Mouse (Mus musculus) kidney, adult 2 months (tissue): ENCODE data around the gene Dlgap1. TPM values are rescaled to one million over a fixed set of nuclear protein-coding genes. Genes with fewer than 3 reads are reported as not detected.
A peak's percentile ranks its signal among the peaks of the same experiment; 100 is the strongest.

ENCODE experiments used
- DNase-seq: peaks from one replicate; pipeline ENCODE4 v3.0.0; 2021
- H3K27ac ChIP-seq: fragments of 200-500 bp; 2 replicates; pipeline ENCODE4 v1.5.1; 2012; ENCODE audit warnings: low read depth, low read length, control low read depth, inconsistent platforms; ENCODE audit not compliant: insufficient read depth
- H3K27me3 ChIP-seq: fragments of 200-500 bp; replicated peaks from 2 replicates; pipeline ENCODE4 v1.6.1; 2012; ENCODE audit warnings: mild to moderate bottlenecking, moderate library complexity, low read length, inconsistent platforms; ENCODE audit not compliant: control insufficient read depth, insufficient read depth
- H3K36me3 ChIP-seq: fragments of 200-500 bp; 2 replicates; pipeline ENCODE4 v1.6.1; 2012; ENCODE audit warnings: mild to moderate bottlenecking, moderate library complexity, low read length, inconsistent platforms; ENCODE audit not compliant: control insufficient read depth, insufficient read depth
- H3K4me1 ChIP-seq: fragments of 200-500 bp; 2 replicates; pipeline ENCODE4 v1.6.1; 2011; ENCODE audit warnings: low read length; ENCODE audit not compliant: control insufficient read depth, insufficient read depth
- H3K4me3 ChIP-seq: fragments of 200-500 bp; 2 replicates; pipeline ENCODE4 v1.5.1; 2011; ENCODE audit warnings: mild to moderate bottlenecking, low read depth, low read length, control low read depth; ENCODE audit not compliant: insufficient read depth
- CTCF ChIP-seq: fragments of 200-500 bp; conservative IDR thresholded peaks from 2 replicates; pipeline ENCODE4 v1.5.1; 2011; ENCODE audit warnings: low read depth, mild to moderate bottlenecking, control low read depth, low read length, moderate library complexity, mixed read lengths; ENCODE audit not compliant: insufficient read depth, insufficient read length
- POLR2A ChIP-seq: fragments of 200-500 bp; IDR thresholded peaks from one replicate; pipeline ENCODE4 v1.6.1; 2011; ENCODE audit warnings: low read depth, low read length, control low read depth
- WGBS: fragments of 180-500 bp; shearing (Covaris S2); methylation state at CpG from one replicate; pipeline ENCODE4 v1.1.7; 2018; 5-methylcytosine and 5-hydroxymethylcytosine counted together
- polyA plus RNA-seq: library from polyadenylated mRNA; depleted of rRNA; stranded (reverse); fragments of >200 nt; gene quantifications from 2 replicates; pipeline ENCODE4 v1.2.3, GENCODE M21; 2012

The Dlgap1 gene
- polyA plus RNA-seq, 1 experiment, result 0.55 TPM

GRCm38 (mm10) chr17:70646641-70647040 lies 677.8 kb downstream of the Dlgap1 start:
- Histone ChIP-seq H3K4me1 (no peaks in the 10 kb centered on the region), H3K36me3 (no peaks in the 10 kb centered on the region), H3K4me3 (no peak overlapping the region), H3K27me3 (no peaks in the 10 kb centered on the region), H3K27ac (no peak overlapping the region)
- no peak for DNase-seq
- TF ChIP-seq POLR2A, result no peak
- TF ChIP-seq CTCF, result no peak
- 46% methylated on average over 4 of the region's 4 CpGs for WGBS

- 42% methylated on average over 3 of the region's 3 CpGs for WGBS
- peak; percentile 4 for DNase-seq
- TF ChIP-seq POLR2A, result no peak
- TF ChIP-seq CTCF, result no peak
- H3K4me1 ChIP-seq, result no peaks in the 10 kb centered on the region
- H3K27me3 ChIP-seq, result no peaks in the 10 kb centered on the region
- no peaks in the 10 kb centered on the region for H3K36me3 ChIP-seq
- no peak overlapping the region for H3K4me3 ChIP-seq
- H3K27ac ChIP-seq, result no peak overlapping the region
Measured at GRCm38 (mm10) chr17:70661382-70661781, 692.5 kb downstream of the Dlgap1 start.

- 87% methylated on average over 6 of the region's 6 CpGs for WGBS
- TF ChIP-seq CTCF, result no peak
- TF ChIP-seq POLR2A, result no peak
- H3K27ac ChIP-seq, result no peak overlapping the region
- no peaks in the 10 kb centered on the region for H3K27me3 ChIP-seq
- H3K36me3 ChIP-seq, result no peaks in the 10 kb centered on the region
- H3K4me1 ChIP-seq, result no peaks in the 10 kb centered on the region
- no peak for DNase-seq
- H3K4me3 ChIP-seq, result no peak overlapping the region
Measured at GRCm38 (mm10) chr17:70663992-70664391, 695.1 kb downstream of the Dlgap1 start.

GRCm38 (mm10) chr17:70664484-70665040 lies 695.7 kb downstream of the Dlgap1 start:
- TF ChIP-seq POLR2A (no peak), CTCF (no peak)
- DNase-seq, result no peak
- Histone ChIP-seq H3K4me1 (no peaks in the 10 kb centered on the region), H3K4me3 (no peak overlapping the region), H3K27me3 (no peaks in the 10 kb centered on the region), H3K36me3 (no peaks in the 10 kb centered on the region), H3K27ac (no peak overlapping the region)

- Histone ChIP-seq H3K36me3 (no peaks in the 10 kb centered on the region), H3K27ac (no peak overlapping the region), H3K27me3 (no peaks in the 10 kb centered on the region), H3K4me1 (no peaks in the 10 kb centered on the region), H3K4me3 (no peak overlapping the region)
- no peak for TF ChIP-seq CTCF
- TF ChIP-seq POLR2A, result no peak
- DNase-seq, result no peak
- WGBS, result 94% methylated on average over 13 of the region's 13 CpGs
Measured at GRCm38 (mm10) chr17:70673985-70674384, 705.1 kb downstream of the Dlgap1 start.

GRCm38 (mm10) chr17:70676522-70676921 lies 707.6 kb downstream of the Dlgap1 start:
- Histone ChIP-seq H3K27me3 (no peaks in the 10 kb centered on the region), H3K4me1 (no peaks in the 10 kb centered on the region), H3K27ac (no peak overlapping the region), H3K36me3 (no peaks in the 10 kb centered on the region), H3K4me3 (no peak overlapping the region)
- WGBS, result 66% methylated on average over 2 of the region's 2 CpGs
- TF ChIP-seq POLR2A (no peak), CTCF (no peak)
- no peak for DNase-seq

- no peak overlapping the region for H3K4me3 ChIP-seq
- no peak overlapping the region for H3K27ac ChIP-seq
- H3K27me3 ChIP-seq, result no peaks in the 10 kb centered on the region
- no peaks in the 10 kb centered on the region for H3K36me3 ChIP-seq
- DNase-seq, result peak; percentile 74
- TF ChIP-seq POLR2A, result no peak
- peak; percentile 90 for TF ChIP-seq CTCF
- H3K4me1 ChIP-seq, result no peaks in the 10 kb centered on the region
- 12% methylated on average over 15 of the region's 15 CpGs for WGBS
Measured at GRCm38 (mm10) chr17:70683561-70684167, 714.8 kb downstream of the Dlgap1 start.
